Mouse (Mus musculus) T-helper 2 cell (primary cell): ENCODE data around the gene Aatf.

Source experiments
- in situ Hi-C: fragments of 300-600 bp; cut with MboI, MseI; formaldehyde crosslinking; loops from one replicate; pipeline ENCODE4 v1.15.1; 2025; ENCODE audit warnings: high pct_unique_total_duplicates

Gene Aatf

GRCm38 (mm10) chr11:84376510-84377365, 136.6 kb downstream of the Aatf start:
- in situ Hi-C loops: no loop called here

GRCm38 (mm10) chr11:84375951-84376496, 137.3 kb downstream of the Aatf start:
- in situ Hi-C loops: no loop called here

GRCm38 (mm10) chr11:84373122-84373521, 140.2 kb downstream of the Aatf start:
- in situ Hi-C loops: no loop called here
